Mouse (Mus musculus) fat pad, adult 2 months (tissue): ENCODE results near the gene Olfr1151.

Experiments used
- DNase-seq: peaks from one replicate; pipeline ENCODE4 v3.0.0-alpha.2; 2011; ENCODE audit warnings: low read depth, low spot score; ENCODE audit errors: extremely low read depth

Gene Olfr1151

DNA sequence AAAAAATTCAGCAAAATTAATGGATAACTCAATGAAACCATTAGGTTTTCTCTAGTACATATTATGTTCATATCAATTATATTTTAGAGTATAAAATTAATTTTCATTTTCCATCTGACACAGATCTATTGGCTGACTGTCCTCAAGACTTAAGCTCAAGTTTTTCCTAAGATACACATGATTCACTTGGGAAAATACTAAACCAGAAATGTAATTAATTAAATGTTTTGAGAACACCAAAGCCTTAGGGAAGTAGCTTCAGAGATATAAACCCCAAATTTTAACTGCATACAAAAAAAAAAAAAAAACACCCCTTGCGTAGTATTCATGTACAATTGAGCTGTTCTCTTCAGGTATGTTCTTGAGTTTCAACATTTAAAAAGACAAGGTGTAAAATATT is at the start of gene Olfr1151:
Olfr1151 (plus strand) TSS at position 301 of the 400 bp plus-strand sequence.
- no peak for DNase-seq

DNA sequence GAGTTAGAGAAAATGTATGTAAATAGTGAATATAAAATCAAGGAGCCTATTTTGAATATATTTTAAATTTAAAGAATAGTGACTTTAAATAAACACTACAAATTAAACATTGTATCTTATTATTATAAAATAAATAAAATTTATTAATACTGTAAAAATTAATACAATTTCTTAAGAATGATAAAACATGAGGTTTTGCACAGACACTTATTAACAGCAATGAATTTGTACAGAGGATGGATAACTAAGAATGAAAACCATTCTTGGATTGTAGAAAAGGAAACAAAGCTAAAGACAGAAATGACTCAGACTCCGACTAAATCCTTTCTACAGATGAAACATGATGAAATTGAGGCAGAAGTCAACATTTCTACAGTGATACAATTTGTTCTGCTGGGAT is 46.1 kb upstream of the Olfr1151 start, which contains the start of gene Olfr1145:
Olfr1145 (plus strand) TSS at position 301 of the 400 bp plus-strand sequence.
- no peak for DNase-seq

DNA sequence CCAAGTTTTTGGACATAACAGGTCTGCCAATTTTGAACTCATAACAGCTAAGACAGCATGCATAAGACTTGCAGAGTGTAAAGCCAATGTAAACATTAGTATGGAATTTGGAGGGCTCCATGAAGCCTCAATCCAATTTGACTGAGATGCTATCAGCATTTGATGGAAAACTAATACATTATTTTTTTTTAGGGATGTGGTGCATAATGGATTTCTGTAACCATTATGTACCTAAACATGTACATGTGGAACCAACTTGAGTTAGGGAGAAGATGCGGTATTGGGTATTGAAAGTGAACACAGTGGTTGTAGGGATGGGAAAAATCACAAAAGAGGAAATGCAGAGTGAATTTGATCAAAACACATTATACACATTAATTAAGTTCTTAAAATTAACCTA is 25.4 kb upstream of the Olfr1151 start, which contains the start of gene Olfr1148:
Olfr1148 (plus strand) TSS at position 301 of the 400 bp plus-strand sequence.
- no peak for DNase-seq

DNA sequence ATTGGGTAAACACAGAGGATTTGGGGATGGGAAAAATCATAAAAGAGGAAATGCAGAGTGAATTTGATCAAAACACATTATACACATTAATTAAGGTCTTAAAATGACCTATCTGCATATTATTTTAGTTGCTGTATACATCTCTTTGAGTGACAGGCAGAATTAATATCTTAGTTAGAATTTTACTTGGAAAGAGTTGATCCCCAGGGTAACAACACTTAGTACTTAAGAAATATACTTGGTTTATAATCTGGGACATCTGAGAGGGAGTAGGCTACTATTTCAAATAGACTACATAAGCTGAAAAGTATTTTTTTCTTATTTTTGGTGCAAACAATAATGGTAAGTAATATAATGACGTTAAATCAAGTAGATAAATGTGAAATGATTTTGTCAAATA is 12.0 kb upstream of the Olfr1151 start, which contains the start of gene Olfr1150-ps1:
Olfr1150-ps1 (plus strand) TSS at position 301 of the 400 bp plus-strand sequence.
- DNase-seq: no peak

DNA sequence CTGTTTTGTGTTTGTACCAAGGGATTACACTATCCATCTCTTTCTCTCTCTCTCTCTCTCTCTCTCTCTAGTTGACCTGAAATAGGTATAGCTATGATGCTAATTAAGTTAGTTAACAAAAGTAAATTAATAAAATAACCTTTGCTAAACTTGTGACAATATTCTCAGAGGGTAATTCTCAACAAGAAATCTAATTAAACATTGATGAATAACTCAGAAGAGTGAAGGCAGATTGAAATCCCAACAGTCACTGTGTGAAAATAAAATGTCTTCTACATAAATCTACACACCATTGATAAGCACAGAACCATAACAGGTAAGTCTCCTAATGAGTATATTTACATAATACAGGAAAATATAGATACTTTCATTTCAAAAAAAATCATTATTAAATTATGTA is 10.5 kb downstream of the Olfr1151 start, which contains the start of gene Olfr1152:
Olfr1152 (plus strand) TSS at position 301 of the 400 bp plus-strand sequence.
- no peak for DNase-seq

DNA sequence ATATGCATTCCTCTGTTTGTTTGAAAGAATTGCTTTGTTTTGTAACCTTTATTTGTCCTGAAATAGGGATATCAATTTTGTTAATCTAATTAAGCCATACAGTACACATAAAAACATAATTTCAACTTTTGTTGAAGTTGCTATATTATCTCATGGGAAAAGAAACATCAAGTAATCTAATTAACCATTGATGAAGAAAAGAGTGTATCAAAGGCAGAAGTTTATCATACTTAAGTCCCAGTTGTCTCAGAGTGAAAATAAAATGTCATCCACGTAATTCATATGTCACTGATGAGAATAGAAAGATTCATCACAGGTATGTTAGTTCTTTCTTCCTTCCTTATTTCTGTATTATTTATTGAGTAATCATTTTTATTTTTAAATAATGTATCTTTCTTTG is 39.0 kb downstream of the Olfr1151 start, which contains the start of gene Olfr1153:
Olfr1153 (plus strand) TSS at position 301 of the 400 bp plus-strand sequence.
- no peak for DNase-seq

DNA sequence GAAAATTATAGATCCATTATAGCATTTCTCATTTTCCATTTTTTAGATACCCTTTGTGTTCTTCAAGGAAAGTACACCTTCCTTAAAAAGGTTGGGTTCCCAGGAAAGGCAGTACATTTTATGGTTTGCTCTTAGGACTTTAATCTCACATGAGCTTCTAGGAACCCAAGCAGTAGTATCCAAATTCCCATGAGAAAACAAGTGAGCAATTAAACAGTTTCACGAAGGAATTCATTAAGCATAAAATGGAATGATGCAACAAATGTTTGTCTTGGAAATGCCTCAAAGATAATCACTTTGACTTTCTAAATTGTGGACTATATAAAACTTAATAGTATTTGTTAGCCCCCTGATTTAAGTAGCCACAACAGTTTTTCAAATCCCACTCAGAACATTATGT is 49.4 kb downstream of the Olfr1151 start, which contains the start of gene Olfr1154:
Olfr1154 (minus strand) TSS at position 101 of the 400 bp plus-strand sequence.
- no peak for DNase-seq
